Mouse (Mus musculus) small intestine, adult 2 months (tissue): ENCODE data around the gene Gstp2. TPM values are rescaled to one million over a fixed set of nuclear protein-coding genes. Genes with fewer than 3 reads are reported as not detected.

ENCODE experiments used
- H3K27ac ChIP-seq: fragments of 200-500 bp; 2 replicates; pipeline ENCODE4 v1.5.1; 2012; ENCODE audit warnings: low read depth, low read length, control low read depth, inconsistent platforms; ENCODE audit not compliant: insufficient read depth
- H3K27me3 ChIP-seq: fragments of 200-500 bp; 2 replicates; pipeline ENCODE4 v1.6.1; 2012; ENCODE audit warnings: mild to moderate bottlenecking, moderate library complexity, low read length, inconsistent platforms; ENCODE audit not compliant: control insufficient read depth, insufficient read depth
- H3K36me3 ChIP-seq: fragments of 200-500 bp; 2 replicates; pipeline ENCODE4 v1.6.1; 2012; ENCODE audit warnings: mild to moderate bottlenecking, low read length, control low read depth, inconsistent platforms; ENCODE audit not compliant: control insufficient read depth, insufficient read depth
- H3K4me1 ChIP-seq: fragments of 200-500 bp; 2 replicates; pipeline ENCODE4 v1.6.1; 2012; ENCODE audit warnings: low read length, inconsistent platforms, mixed read lengths; ENCODE audit not compliant: control insufficient read depth, insufficient read depth, insufficient read length
- H3K4me3 ChIP-seq: fragments of 200-500 bp; 2 replicates; pipeline ENCODE4 v1.5.1; 2012; ENCODE audit warnings: low read depth, mild to moderate bottlenecking, control low read depth, inconsistent platforms, low read length, moderate library complexity
- CTCF ChIP-seq: fragments of 200-500 bp; IDR thresholded peaks from 2 replicates; pipeline ENCODE4 v1.5.1; 2012; ENCODE audit warnings: low read depth, mild to moderate bottlenecking, control low read depth, inconsistent platforms, low read length, moderate library complexity, mixed read lengths; ENCODE audit not compliant: insufficient replicate concordance, insufficient read length; ENCODE audit errors: extremely low read depth
- POLR2A ChIP-seq: fragments of 200-500 bp; IDR thresholded peaks from 2 replicates; pipeline ENCODE4 v1.6.1; 2012; ENCODE audit warnings: low read depth, mild to moderate bottlenecking, control low read depth, inconsistent platforms, low read length, moderate library complexity
- WGBS: fragments of 180-500 bp; shearing (Covaris S2); methylation state at CpG from one replicate; pipeline ENCODE4 v1.1.7; 2018; 5-methylcytosine and 5-hydroxymethylcytosine counted together
- polyA plus RNA-seq: library from polyadenylated mRNA; depleted of rRNA; stranded (reverse); fragments of >200 nt; gene quantifications from 2 replicates; pipeline ENCODE4 v1.2.3, GENCODE M21; 2012; rRNA removed

Gene Gstp2
- polyA plus RNA-seq, 1 experiment = 289 TPM

- no peak for TF ChIP-seq POLR2A
- no peak for TF ChIP-seq CTCF
- H3K27me3 ChIP-seq = no peaks in the 10 kb centered on the region
- WGBS = 77% methylated on average over 5 of the region's 5 CpGs
- no peak within 1 kb of the TSS for H3K27ac ChIP-seq
- H3K4me1 ChIP-seq = peaks cover 9% of the 10 kb centered on the region
- H3K4me3 ChIP-seq = no peak within 1 kb of the TSS
- no peaks in the 10 kb centered on the region; the same call in 1 of the 2 replicates for H3K36me3 ChIP-seq
These were observed 53.4 kb downstream of the Gstp2 start, which contains the start of gene Tbx10 for GRCm38 (mm10) chr19:3992416-3992815. Tbx10 (plus strand) TSS chr19:3992752.

- no peaks in the 10 kb centered on the region; the same call in 1 of the 2 replicates for H3K36me3 ChIP-seq
- no peaks in the 10 kb centered on the region for H3K27me3 ChIP-seq
- WGBS = 91% methylated on average over 3 of the region's 3 CpGs
- H3K27ac ChIP-seq = no peak overlapping the region
- H3K4me1 ChIP-seq = peaks cover 7% of the 10 kb centered on the region
- H3K4me3 ChIP-seq = no peak overlapping the region
- TF ChIP-seq POLR2A (no peak), CTCF (no peak)
These were observed 53.9 kb downstream of the Gstp2 start for GRCm38 (mm10) chr19:3991966-3992365.

GRCm38 (mm10) chr19:3991562-3991961, 54.3 kb downstream of the Gstp2 start:
- Histone ChIP-seq H3K4me1 (peaks cover 9% of the 10 kb centered on the region), H3K36me3 (no peaks in the 10 kb centered on the region; the same call in 1 of the 2 replicates), H3K4me3 (no peak overlapping the region), H3K27me3 (no peaks in the 10 kb centered on the region), H3K27ac (no peak overlapping the region)
- TF ChIP-seq CTCF = no peak
- no peak for TF ChIP-seq POLR2A
- WGBS = 96% methylated on average over 3 of the region's 3 CpGs

- WGBS = 67% methylated on average over 6 of the region's 6 CpGs
- no peak for TF ChIP-seq POLR2A
- no peak for TF ChIP-seq CTCF
- Histone ChIP-seq H3K27me3 (no peaks in the 10 kb centered on the region), H3K4me3 (no peak overlapping the region), H3K36me3 (no peaks in the 10 kb centered on the region; the same call in 1 of the 2 replicates), H3K27ac (no peak overlapping the region), H3K4me1 (peaks cover 12% of the 10 kb centered on the region)
These were observed 55.0 kb downstream of the Gstp2 start for GRCm38 (mm10) chr19:3990804-3991203.

Other genes with a start within 250 kb of the Gstp2 start
- 85.2 and 214 TPM in 2 replicates for gene Chka, start 194.2 kb downstream of the Gstp2 start, polyA plus RNA-seq
- 107 and 148 TPM in 2 replicates for gene Tcirg1, start 138.9 kb downstream of the Gstp2 start, polyA plus RNA-seq
- gene Ndufs8, start 133.2 kb downstream of the Gstp2 start, polyA plus RNA-seq = 303 and 423 TPM in 2 replicates
- gene Aldh3b1, start 116.2 kb downstream of the Gstp2 start, polyA plus RNA-seq = 32.8 and 43.0 TPM in 2 replicates
- 108 and 140 TPM in 2 replicates for gene Unc93b1, start 110.8 kb downstream of the Gstp2 start, polyA plus RNA-seq
- gene Aldh3b3, start 87.4 kb downstream of the Gstp2 start, polyA plus RNA-seq = not detected in 2 replicates
- 0.55 and 1.5 TPM in 2 replicates for gene Aldh3b2, start 73.7 kb downstream of the Gstp2 start, polyA plus RNA-seq
- 99.4 and 147 TPM in 2 replicates for gene Acy3, start 59.5 kb downstream of the Gstp2 start, polyA plus RNA-seq
- gene Tbx10, start 53.3 kb downstream of the Gstp2 start, polyA plus RNA-seq = 0.10 TPM in 1 of 2 replicates, not detected in the other
- 30.6 and 33.7 TPM in 2 replicates for gene Nudt8, start 45.4 kb downstream of the Gstp2 start, polyA plus RNA-seq
- 0.77 and 0.90 TPM in 2 replicates for gene Gm49405, start 45.4 kb downstream of the Gstp2 start, polyA plus RNA-seq
- 5.1 and 8.2 TPM in 2 replicates for gene Doc2g, start 42.7 kb downstream of the Gstp2 start, polyA plus RNA-seq
- 92.8 and 170 TPM in 2 replicates for gene Ndufv1, start 33.2 kb downstream of the Gstp2 start, polyA plus RNA-seq
- gene Gstp1, start 8.0 kb downstream of the Gstp2 start, polyA plus RNA-seq = 798 and 1,214 TPM in 2 replicates
- 11.8 and 15.0 TPM in 2 replicates for gene Gstp3, start 13.5 kb upstream of the Gstp2 start, polyA plus RNA-seq
- gene Cabp2, start 35.6 kb upstream of the Gstp2 start, polyA plus RNA-seq = 24.8 TPM in 1 of 2 replicates, not detected in the other
- 186 and 366 TPM in 2 replicates for gene Cdk2ap2, start 51.2 kb upstream of the Gstp2 start, polyA plus RNA-seq
- gene Pitpnm1, start 54.0 kb upstream of the Gstp2 start, polyA plus RNA-seq = 108 and 197 TPM in 2 replicates
- 41.3 and 59.8 TPM in 2 replicates for gene Aip, start 79.8 kb upstream of the Gstp2 start, polyA plus RNA-seq
- 0.06 TPM in 1 of 2 replicates, not detected in the other for gene Gpr152, start 93.8 kb upstream of the Gstp2 start, polyA plus RNA-seq
- 0.25 and 0.42 TPM in 2 replicates for gene Cabp4, start 98.0 kb upstream of the Gstp2 start, polyA plus RNA-seq
- 264 and 493 TPM in 2 replicates for gene Coro1b, start 102.6 kb upstream of the Gstp2 start, polyA plus RNA-seq
- 95.3 and 169 TPM in 2 replicates for gene Ptprcap, start 107.6 kb upstream of the Gstp2 start, polyA plus RNA-seq
- 37.9 and 42.5 TPM in 2 replicates for gene Rps6kb2, start 117.3 kb upstream of the Gstp2 start, polyA plus RNA-seq
- 3.7 and 4.4 TPM in 2 replicates for gene Carns1, start 129.5 kb upstream of the Gstp2 start, polyA plus RNA-seq
- 15.3 and 21.9 TPM in 2 replicates for gene Tbc1d10c, start 145.3 kb upstream of the Gstp2 start, polyA plus RNA-seq
- 142 and 258 TPM in 2 replicates for gene Ppp1ca, start 146.0 kb upstream of the Gstp2 start, polyA plus RNA-seq
- gene Rad9a, start 155.6 kb upstream of the Gstp2 start, polyA plus RNA-seq = 8.2 and 12.2 TPM in 2 replicates
- gene Clcf1, start 168.2 kb upstream of the Gstp2 start, polyA plus RNA-seq = 10.1 and 12.4 TPM in 2 replicates
- not detected in 2 replicates for gene AC109138.7, start 168.3 kb upstream of the Gstp2 start, polyA plus RNA-seq
- gene Pold4, start 185.9 kb upstream of the Gstp2 start, polyA plus RNA-seq = 46.4 and 118 TPM in 2 replicates
- gene Ssh3, start 223.2 kb upstream of the Gstp2 start, polyA plus RNA-seq = 72.2 and 105 TPM in 2 replicates
- gene Ankrd13d, start 237.1 kb upstream of the Gstp2 start, polyA plus RNA-seq = 1.1 and 1.8 TPM in 2 replicates